In the genomic region with DNA sequence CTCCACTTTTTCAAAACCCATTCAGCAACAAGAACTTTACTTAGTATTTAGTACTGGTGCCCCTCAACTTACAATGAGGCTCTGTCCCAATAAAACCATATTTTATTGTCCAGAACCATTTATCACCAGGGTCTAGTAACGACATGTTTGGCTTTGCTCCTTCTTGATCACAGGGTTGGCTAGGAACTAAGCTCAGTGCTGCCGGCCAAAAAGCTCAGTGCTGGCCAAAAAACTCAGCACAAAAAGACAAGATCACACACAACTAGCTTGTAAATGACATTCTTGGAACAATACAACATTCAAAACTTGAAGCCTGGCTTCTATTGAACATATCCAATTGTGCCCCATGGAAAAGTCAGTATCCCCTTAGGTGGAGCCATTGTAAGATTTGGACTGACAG, we compare ENCODE assay signal across 20 mouse cellular contexts.
A peak's percentile ranks its signal among the peaks of the same experiment; 100 is the strongest.
DNase-seq lines count a peak whose midpoint lies in the region; ATAC-seq and TF ChIP-seq lines count a peak whose summit lies in the region.
"Had no signal": no experiment of that assay in that cellular context is flagged by ENCODE, and none has a peak within 500 bp of the region (broad histone marks: within the 10 kb centered on the region; RNA-seq: fewer than 3 reads in every experiment).

No protein-coding gene starts in this region.

- H3K9me3 ChIP-seq in heart, embryonic 12.5 days (replicated peaks) = no peaks in the 10 kb centered on the region
- H3K9me3 ChIP-seq in lung, postnatal 0 days (ENCODE audit: low read length) = no peaks in the 10 kb centered on the region
- H3K9me3 ChIP-seq: forebrain, embryonic 10.5 days; hindbrain, embryonic 13.5 days; limb, embryonic 15.5 days; liver, embryonic 15.5 days had no signal

- no peaks in the 10 kb centered on the region for H3K27me3 ChIP-seq in heart, embryonic 12.5 days (replicated peaks)
- no peaks in the 10 kb centered on the region for H3K27me3 ChIP-seq in lung, postnatal 0 days (replicated peaks; ENCODE audit: insufficient read depth, low read length)
- H3K27me3 ChIP-seq: CH12.LX; limb, embryonic 15.5 days; liver, embryonic 15.5 days had no signal

- H3K4me2 ChIP-seq in heart, embryonic 12.5 days = no peak overlapping the region
- H3K4me2 ChIP-seq in lung, postnatal 0 days (replicated peaks; ENCODE audit: low read depth, low read length) = no peak overlapping the region
- H3K4me2 ChIP-seq: hindbrain, embryonic 13.5 days; limb, embryonic 15.5 days; liver, embryonic 15.5 days had no signal

- no peak overlapping the region for H3K9ac ChIP-seq in heart, embryonic 12.5 days
- H3K9ac ChIP-seq in lung, postnatal 0 days (replicated peaks; ENCODE audit: low read depth) = no peak overlapping the region
- H3K9ac ChIP-seq: forebrain, postnatal 0 days; hindbrain, embryonic 13.5 days; limb, embryonic 15.5 days; liver, embryonic 15.5 days had no signal

- no peak for TF ChIP-seq CTCF in gastrocnemius, adult 2 months (IDR thresholded peaks at IDR 0.05)
- TF ChIP-seq CTCF in lung, postnatal 0 days (IDR thresholded peaks at IDR 0.05) = no peak

- no peak for ATAC-seq in heart, embryonic 12.5 days (ENCODE audit: insufficient number of reproducible peaks, low FRiP score)
- ATAC-seq in lung, postnatal 0 days = no peak
- ATAC-seq: forebrain, postnatal 0 days had no signal

- DNase-seq in gastrocnemius, adult 2 months = peak; percentile 29
- DNase-seq in gastrocnemius, adult 8-10 months (ENCODE audit: low spot score in 2 of 2) = no peak
- peak; percentile 21 to 47 for DNase-seq in heart, postnatal 14 days
- peak; percentile 3 for DNase-seq in lung, postnatal 36 days
- DNase-seq in lung, postnatal 0 days (ENCODE audit: low spot score) = no peak
- DNase-seq in heart, postnatal 4 days = peak; percentile 22
- no peak for DNase-seq in layer of hippocampus, adult 18-20 months (ENCODE audit: low spot score in 2 of 2)
- DNase-seq: adrenal gland, adult 2 months; cerebellum, postnatal 14 days; forebrain, postnatal 0 days; kidney, adult 9 months; kidney, postnatal 25 days; right cerebral cortex, postnatal 4 days had no signal

- intact Hi-C loops in gastrocnemius, adult 2 months (cut with DNase I) = loop anchor here (5.0 kb wide), 1 partner anchor 40 kb away; no protein-coding TSS in a partner anchor
- intact Hi-C loops in heart, postnatal 14 days (cut with DNase I) = no loop called here

- H3K4me1 ChIP-seq in heart, embryonic 12.5 days (replicated peaks) = peaks cover 49% of the 10 kb centered on the region
- no peaks in the 10 kb centered on the region for H3K4me1 ChIP-seq in lung, postnatal 0 days (ENCODE audit: insufficient read depth, low read depth, low read length)
- H3K4me1 ChIP-seq: liver, embryonic 15.5 days had no signal

- TF ChIP-seq EP300 in lung, postnatal 0 days (IDR thresholded peaks at IDR 0.05) = no peak

- peak overlapping the region; percentile 82 for H3K27ac ChIP-seq in gastrocnemius, adult 2 months
- no peak overlapping the region for H3K27ac ChIP-seq in heart, embryonic 12.5 days (ENCODE audit: poor library complexity, severe bottlenecking)
- no peak overlapping the region for H3K27ac ChIP-seq in lung, postnatal 0 days (ENCODE audit: low read length)
- H3K27ac ChIP-seq: forebrain, embryonic 10.5 days; hindbrain, embryonic 13.5 days; limb, embryonic 15.5 days; liver, embryonic 15.5 days; stomach, postnatal 0 days had no signal

- WGBS in heart, embryonic 12.5 days = 87% methylated on average over 2 of the region's 2 CpGs
- 76% methylated on average over 2 of the region's 2 CpGs for WGBS in lung, postnatal 0 days

- 0 out of 2 replicates have a peak, but pooled peaks cover 4% of the 10 kb centered on the region for H3K36me3 ChIP-seq in heart, embryonic 12.5 days
- H3K36me3 ChIP-seq in lung, postnatal 0 days (ENCODE audit: insufficient read depth, low read length) = no peaks in the 10 kb centered on the region
- H3K36me3 ChIP-seq: forebrain, embryonic 10.5 days; hindbrain, embryonic 13.5 days; limb, embryonic 15.5 days; liver, embryonic 15.5 days had no signal

- H3K4me3 ChIP-seq in gastrocnemius, adult 2 months = no peak overlapping the region
- no peak overlapping the region for H3K4me3 ChIP-seq in heart, embryonic 12.5 days
- H3K4me3 ChIP-seq in lung, postnatal 0 days (ENCODE audit: low read depth, low read length) = no peak overlapping the region
- H3K4me3 ChIP-seq: forebrain, embryonic 10.5 days; hindbrain, embryonic 13.5 days; limb, embryonic 15.5 days; liver, embryonic 15.5 days had no signal

Comparison
In these comparisons a context has a peak if more than half of its experiments do, and no peak if none do; other contexts are left out.
1. DNase-seq: peak in gastrocnemius, adult 2 months (single experiment), heart, postnatal 14 days (2 of 2), lung, postnatal 36 days (single experiment) and heart, postnatal 4 days (single experiment); none in gastrocnemius, adult 8-10 months (0 of 2), lung, postnatal 0 days (single experiment) and layer of hippocampus, adult 18-20 months (0 of 2).